18 mouse cellular contexts compared by ENCODE assay signal in genomic region chr13:17907309-17907708, GRCm38 (mm10). TPM values are rescaled to one million over a fixed set of nuclear protein-coding genes. Genes with fewer than 3 reads are reported as not detected.
A peak's percentile ranks its signal among the peaks of the same experiment; 100 is the strongest.
DNase-seq lines count a peak whose midpoint lies in the region; ATAC-seq and TF ChIP-seq lines count a peak whose summit lies in the region.
"Had no signal": no experiment of that assay in that cellular context is flagged by ENCODE, and none has a peak within 500 bp of the region (broad histone marks: within the 10 kb centered on the region; RNA-seq: fewer than 3 reads in every experiment).

No protein-coding gene starts in this region.

- no peak overlapping the region for H3K4me3 ChIP-seq in cerebellum, adult 2 months (replicated peaks; ENCODE audit: insufficient read depth, low read depth, low read length)
- H3K4me3 ChIP-seq in hindbrain, embryonic 14.5 days (replicated peaks; ENCODE audit: low read length) = no peak overlapping the region
- H3K4me3 ChIP-seq in hindbrain, embryonic 12.5 days = no peak overlapping the region
- H3K4me3 ChIP-seq in lung, postnatal 0 days (ENCODE audit: low read depth, low read length) = no peak overlapping the region
- H3K4me3 ChIP-seq: midbrain, embryonic 12.5 days; neural tube, embryonic 13.5 days had no signal

- H3K9me3 ChIP-seq in hindbrain, embryonic 14.5 days (ENCODE audit: control insufficient read depth, low read length) = no peaks in the 10 kb centered on the region
- no peaks in the 10 kb centered on the region for H3K9me3 ChIP-seq in hindbrain, embryonic 12.5 days (replicated peaks)
- no peaks in the 10 kb centered on the region for H3K9me3 ChIP-seq in lung, postnatal 0 days (ENCODE audit: low read length)
- H3K9me3 ChIP-seq: neural tube, embryonic 13.5 days had no signal

- 5% methylated on average over 1 of the region's 1 CpGs for WGBS in cerebellum, adult 2 months
- WGBS in hindbrain, embryonic 14.5 days = 79% methylated on average over 1 of the region's 1 CpGs
- 89% methylated on average over 1 of the region's 1 CpGs for WGBS in hindbrain, embryonic 12.5 days
- WGBS in lung, postnatal 0 days = 63% methylated on average over 1 of the region's 1 CpGs

- H3K4me2 ChIP-seq in hindbrain, embryonic 14.5 days (replicated peaks) = no peak overlapping the region
- H3K4me2 ChIP-seq in hindbrain, embryonic 12.5 days (replicated peaks) = no peak overlapping the region
- H3K4me2 ChIP-seq in lung, postnatal 0 days (replicated peaks; ENCODE audit: low read depth, low read length) = no peak overlapping the region
- H3K4me2 ChIP-seq: midbrain, embryonic 12.5 days; neural tube, embryonic 13.5 days had no signal

- H3K9ac ChIP-seq in hindbrain, embryonic 14.5 days = no peak overlapping the region
- H3K9ac ChIP-seq in hindbrain, embryonic 12.5 days = no peak overlapping the region
- H3K9ac ChIP-seq in lung, postnatal 0 days (replicated peaks; ENCODE audit: low read depth) = no peak overlapping the region
- H3K9ac ChIP-seq: liver, postnatal 0 days; midbrain, embryonic 12.5 days; neural tube, embryonic 13.5 days had no signal

- peak in 1 of 2 experiments; percentile 17 for DNase-seq in cerebellum, adult 2 months
- DNase-seq in cerebellum, adult 18-20 months = no peak
- peak; percentile 26 for DNase-seq in hindbrain, embryonic 14.5 days (ENCODE audit: low spot score)
- DNase-seq in adipocyte (ENCODE audit: low spot score) = peak; percentile 13
- peak; percentile 66 for DNase-seq in lung, postnatal 0 days (ENCODE audit: low spot score)
- DNase-seq in kidney, postnatal 14 days = no peak
- DNase-seq in spleen, postnatal 10 days (ENCODE audit: low spot score in 2 of 2) = no peak
- DNase-seq: heart, postnatal 14 days; kidney, adult 11 months; kidney, postnatal 4 days; liver, postnatal 0 days; spleen, adult 18-20 months; thymus, postnatal 36 days had no signal

- no peak for TF ChIP-seq POLR2A in cerebellum, adult 2 months (IDR thresholded peaks at IDR 0.05; ENCODE audit: borderline replicate concordance, insufficient read depth, low read length)

- no peaks in the 10 kb centered on the region for H3K27me3 ChIP-seq in cerebellum, adult 2 months (ENCODE audit: control insufficient read depth, insufficient read depth, low read length)
- no peaks in the 10 kb centered on the region for H3K27me3 ChIP-seq in hindbrain, embryonic 14.5 days (ENCODE audit: control insufficient read depth, insufficient read depth, low read length)
- H3K27me3 ChIP-seq in hindbrain, embryonic 12.5 days = no peaks in the 10 kb centered on the region
- no peaks in the 10 kb centered on the region for H3K27me3 ChIP-seq in lung, postnatal 0 days (replicated peaks; ENCODE audit: insufficient read depth, low read length)
- H3K27me3 ChIP-seq: midbrain, embryonic 12.5 days; neural tube, embryonic 13.5 days; Patski had no signal

- TF ChIP-seq EP300 in lung, postnatal 0 days (IDR thresholded peaks at IDR 0.05) = no peak

- H3K4me1 ChIP-seq in cerebellum, adult 2 months (ENCODE audit: control insufficient read depth, insufficient read depth, low read length) = 0 out of 2 replicates have a peak, but pooled peaks cover 3% of the 10 kb centered on the region
- no peaks in the 10 kb centered on the region; the same call in 1 of the 2 replicates for H3K4me1 ChIP-seq in hindbrain, embryonic 14.5 days (replicated peaks; ENCODE audit: control insufficient read depth, insufficient read depth, low read length)
- H3K4me1 ChIP-seq in hindbrain, embryonic 12.5 days = no peaks in the 10 kb centered on the region
- H3K4me1 ChIP-seq in lung, postnatal 0 days (ENCODE audit: insufficient read depth, low read depth, low read length) = no peaks in the 10 kb centered on the region

- peak; percentile 22; the same call in 1 of the 2 replicates for ATAC-seq in hindbrain, embryonic 14.5 days (ENCODE audit: low FRiP score)
- no peak for ATAC-seq in hindbrain, embryonic 12.5 days (ENCODE audit: low FRiP score)
- peak; percentile 89 for ATAC-seq in lung, postnatal 0 days
- ATAC-seq: liver, postnatal 0 days; Patski had no signal

- no peaks in the 10 kb centered on the region for H3K36me3 ChIP-seq in hindbrain, embryonic 14.5 days (replicated peaks; ENCODE audit: control insufficient read depth, insufficient read depth)
- H3K36me3 ChIP-seq in hindbrain, embryonic 12.5 days = 0 out of 2 replicates have a peak, but pooled peaks cover 4% of the 10 kb centered on the region
- no peaks in the 10 kb centered on the region for H3K36me3 ChIP-seq in lung, postnatal 0 days (ENCODE audit: insufficient read depth, low read length)
- H3K36me3 ChIP-seq: midbrain, embryonic 12.5 days had no signal

- H3K27ac ChIP-seq in cerebellum, adult 2 months (ENCODE audit: insufficient read depth, low read length) = 0 out of 2 replicates have a peak overlapping the region, but pooled peaks have one; percentile 4
- no peak overlapping the region for H3K27ac ChIP-seq in hindbrain, embryonic 14.5 days
- no peak overlapping the region for H3K27ac ChIP-seq in hindbrain, embryonic 12.5 days
- H3K27ac ChIP-seq in lung, postnatal 0 days (ENCODE audit: low read length) = no peak overlapping the region
- H3K27ac ChIP-seq: midbrain, embryonic 12.5 days; neural tube, embryonic 13.5 days; stomach, postnatal 0 days had no signal

- no peak for TF ChIP-seq CTCF in cerebellum, adult 2 months (IDR thresholded peaks at IDR 0.05; ENCODE audit: borderline replicate concordance, insufficient read depth, low read depth, low read length)
- TF ChIP-seq CTCF in lung, postnatal 0 days (IDR thresholded peaks at IDR 0.05) = no peak

RNA-seq across cellular contexts. Expression of gene Rala, which starts 36.7 kb away (rescaled TPM):
- 47.5 and 51.5 TPM in 2 replicates for polyA plus RNA-seq in cerebellum, adult 2 months (2012; rRNA removed)
- 197 and 209 TPM in 2 replicates for polyA plus RNA-seq in hindbrain, embryonic 14.5 days (2014; fragmentation: Nextera tagmentation; extraction: Ambion mirVana)
- polyA plus RNA-seq in hindbrain, embryonic 12.5 days (2016; fragmentation: Nextera tagmentation; extraction: Ambion mirVana) = 144 and 154 TPM in 2 replicates
- polyA plus RNA-seq in lung, postnatal 0 days (2015; fragmentation: Nextera tagmentation; extraction: Ambion mirVana) = 111 and 125 TPM in 2 replicates

Comparison
In these comparisons a context has a peak if more than half of its experiments do, and no peak if none do; other contexts are left out.
1. DNase-seq: peak in hindbrain, embryonic 14.5 days (single experiment), adipocyte (single experiment) and lung, postnatal 0 days (single experiment); none in cerebellum, adult 18-20 months (0 of 2), kidney, postnatal 14 days (single experiment) and spleen, postnatal 10 days (0 of 2).